Mouse (Mus musculus) cerebellum, adult 2 months (tissue): ENCODE measurements around the gene Gm40193.

Experiments used
- CTCF ChIP-seq: fragments of 200-500 bp; IDR thresholded peaks from 2 replicates; pipeline ENCODE4 v1.5.1; 2011; ENCODE audit warnings: low read depth, mild to moderate bottlenecking, control low read depth, low read length, moderate library complexity, borderline replicate concordance; ENCODE audit not compliant: insufficient read depth
- POLR2A ChIP-seq: fragments of 200-500 bp; IDR thresholded peaks from 2 replicates; pipeline ENCODE4 v1.6.1; 2011; ENCODE audit warnings: low read length, control low read depth, borderline replicate concordance; ENCODE audit not compliant: insufficient read depth

DNA sequence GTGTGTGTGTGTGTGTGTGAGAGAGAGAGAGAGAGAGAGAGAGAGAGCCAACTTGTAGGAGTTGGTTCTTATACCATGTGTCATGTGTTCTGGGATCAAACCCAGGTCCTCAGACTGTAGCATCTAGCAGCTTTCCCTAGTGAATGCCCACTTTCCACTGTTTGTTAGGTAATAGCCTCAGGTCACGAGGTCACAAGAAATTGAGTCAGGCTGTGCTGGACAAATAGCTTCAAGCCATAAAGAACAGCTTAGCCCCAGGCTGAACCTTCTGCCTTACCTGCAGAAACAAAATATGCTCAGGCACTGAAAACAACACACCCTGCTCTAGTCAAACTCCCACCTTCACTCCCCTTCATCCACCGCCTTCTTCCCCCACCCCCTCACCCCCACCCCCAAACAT, 21.5 kb downstream of the Gm40193 start:
- TF ChIP-seq POLR2A, result no peak
- TF ChIP-seq CTCF, result no peak
